Mouse (Mus musculus) c-Kit-positive CD71-positive TER-119-positive erythroid progenitor cells, embryonic 14.5 days (primary cell): Measurements from ENCODE around the gene Lactb.
A peak's percentile ranks its signal among the peaks of the same experiment; 100 is the strongest.

Experiments used
- DNase-seq: peaks from one replicate; pipeline ENCODE4 v3.0.0-alpha.2; 2013; ENCODE audit warnings: low spot score

The Lactb gene

GRCm38 (mm10) chr9:66978468-66978867, 3.2 kb upstream of the Lactb start:
- DNase-seq, result no peak

- DNase-seq, result no peak
These were observed 2.7 kb upstream of the Lactb start for GRCm38 (mm10) chr9:66977982-66978381.

- DNase-seq, result no peak
These were observed 1.8 kb upstream of the Lactb start for GRCm38 (mm10) chr9:66977121-66977520.

- peak; percentile 65 for DNase-seq
These were observed 511 bp downstream of the Lactb start for GRCm38 (mm10) chr9:66974721-66975225.

- no peak for DNase-seq
These were observed 4.2 kb downstream of the Lactb start for GRCm38 (mm10) chr9:66971116-66971515.

- DNase-seq, result no peak
These were observed 7.8 kb downstream of the Lactb start for GRCm38 (mm10) chr9:66967492-66967891.

GRCm38 (mm10) chr9:66961478-66961877, 13.8 kb downstream of the Lactb start:
- DNase-seq, result no peak

- DNase-seq, result no peak
These were observed 17.8 kb downstream of the Lactb start for GRCm38 (mm10) chr9:66957451-66957850.

- no peak for DNase-seq
These were observed 22.4 kb downstream of the Lactb start for GRCm38 (mm10) chr9:66952886-66953285.

- no peak for DNase-seq
These were observed 23.0 kb downstream of the Lactb start for GRCm38 (mm10) chr9:66952321-66952720.

- no peak for DNase-seq
These were observed 26.7 kb downstream of the Lactb start for GRCm38 (mm10) chr9:66948536-66948935.

GRCm38 (mm10) chr9:66945647-66946641, 29.3 kb downstream of the Lactb start, which contains the start of gene Rps27l:
Rps27l (plus strand) TSS chr9:66946086.
- DNase-seq, result peak; percentile 94

GRCm38 (mm10) chr9:66945161-66945560, 30.1 kb downstream of the Lactb start:
- DNase-seq, result no peak

- peak; percentile 72 for DNase-seq
These were observed 36.4 kb downstream of the Lactb start for GRCm38 (mm10) chr9:66938836-66939235.

- DNase-seq, result no peak
These were observed 37.8 kb downstream of the Lactb start for GRCm38 (mm10) chr9:66937507-66937906.

GRCm38 (mm10) chr9:66933869-66934808, 41.1 kb downstream of the Lactb start:
- no peak for DNase-seq

GRCm38 (mm10) chr9:66930351-66930750, 44.9 kb downstream of the Lactb start:
- no peak for DNase-seq

- DNase-seq, result no peak
These were observed 47.4 kb downstream of the Lactb start for GRCm38 (mm10) chr9:66927696-66928402.

GRCm38 (mm10) chr9:66925853-66926252, 49.4 kb downstream of the Lactb start:
- DNase-seq, result no peak

- no peak for DNase-seq
These were observed 53.2 kb downstream of the Lactb start for GRCm38 (mm10) chr9:66922076-66922475.

- DNase-seq, result no peak
These were observed 54.6 kb downstream of the Lactb start for GRCm38 (mm10) chr9:66920488-66921279.
